Mouse (Mus musculus) midbrain, embryonic 11.5 days (tissue): Measurements from ENCODE around the gene Gm44511. TPM values are rescaled to one million over a fixed set of nuclear protein-coding genes. Genes with fewer than 3 reads are reported as not detected.

Experiments used
- ATAC-seq: fragments of 200-750 bp; cut with Nextera tagmentation; 2 replicates; pipeline ENCODE4 v1.8.0; 2017; ENCODE audit warnings: moderate TSS enrichment, moderate library complexity; ENCODE audit not compliant: low FRiP score
- DNase-seq: peaks from one replicate; pipeline ENCODE4 v3.0.0; 2015; ENCODE audit warnings: low spot score; ENCODE audit errors: missing footprints
- H3K27ac ChIP-seq: fragments of 300-500 bp; sonication (generic); 2 replicates; pipeline ENCODE4 v1.5.1; 2014; ENCODE audit warnings: low read depth, low read length
- H3K27me3 ChIP-seq: fragments of 300-500 bp; sonication (generic); 2 replicates; pipeline ENCODE4 v1.6.1; 2014; ENCODE audit warnings: mild to moderate bottlenecking, low read length, moderate library complexity, mixed read lengths; ENCODE audit not compliant: control insufficient read depth, insufficient read depth
- H3K36me3 ChIP-seq: fragments of 300-500 bp; sonication (generic); 2 replicates; pipeline ENCODE4 v1.6.1; 2014; ENCODE audit warnings: mild to moderate bottlenecking, low read length, moderate library complexity, mixed read lengths; ENCODE audit not compliant: control insufficient read depth, insufficient read depth
- H3K4me1 ChIP-seq: fragments of 300-500 bp; sonication (generic); 2 replicates; pipeline ENCODE4 v1.6.1; 2014; ENCODE audit warnings: low read length; ENCODE audit not compliant: control insufficient read depth, insufficient read depth
- H3K4me2 ChIP-seq: fragments of 300-500 bp; sonication (generic); 2 replicates; pipeline ENCODE4 v1.6.1; 2014; ENCODE audit warnings: mild to moderate bottlenecking, moderate library complexity
- H3K4me3 ChIP-seq: fragments of 300-500 bp; sonication (generic); 2 replicates; pipeline ENCODE4 v1.5.1; 2014; ENCODE audit warnings: low read depth, low read length
- H3K9ac ChIP-seq: fragments of 300-500 bp; sonication (generic); 2 replicates; pipeline ENCODE4 v1.6.1; 2014; ENCODE audit warnings: low read length
- H3K9me3 ChIP-seq: fragments of 300-500 bp; sonication (generic); 2 replicates; pipeline ENCODE4 v1.6.1; 2016; ENCODE audit warnings: low read length; ENCODE audit not compliant: control insufficient read depth
- WGBS: fragments of 180-500 bp; shearing (Covaris S2); extraction: QIAGEN DNeasy Blood & Tissue Kit; methylation state at CpG from one replicate; pipeline ENCODE4 v1.1.7; 2014; 5-methylcytosine and 5-hydroxymethylcytosine counted together
- polyA plus RNA-seq: library from polyadenylated mRNA; unstranded; fragments of >200 nt; fragmentation: Nextera tagmentation; extraction: Ambion mirVana; gene quantifications from 2 replicates; pipeline ENCODE4 v1.2.1, GENCODE M21; 2014

Gene Gm44511
- not detected in 2 replicates for polyA plus RNA-seq

GRCm38 (mm10) chr6:128826132-128826531, at the start of gene Gm44511, which contains the start of gene Klrb1b:
Gm44511 (minus strand) TSS chr6:128826315.
Klrb1b (minus strand) TSS chr6:128826331.
- no peak for ATAC-seq
- no peaks in the 10 kb centered on the region for H3K27me3 ChIP-seq
- 85% methylated on average over 6 of the region's 6 CpGs for whole genome bisulfite sequencing
- H3K4me3 ChIP-seq = no peak within 1 kb of the TSS
- H3K4me2 ChIP-seq = no peak within 1 kb of the TSS
- no peaks in the 10 kb centered on the region for H3K36me3 ChIP-seq
- no peak for DNase-seq
- no peaks in the 10 kb centered on the region for H3K9me3 ChIP-seq
- H3K27ac ChIP-seq = no peak within 1 kb of the TSS
- no peaks in the 10 kb centered on the region for H3K4me1 ChIP-seq
- H3K9ac ChIP-seq = no peak within 1 kb of the TSS

- H3K4me2 ChIP-seq = no peak overlapping the region
- no peak overlapping the region for H3K27ac ChIP-seq
- H3K27me3 ChIP-seq = no peaks in the 10 kb centered on the region
- no peaks in the 10 kb centered on the region for H3K4me1 ChIP-seq
- ATAC-seq (no peak), DNase-seq (peak; percentile 53)
- WGBS = 85% methylated on average over 1 of the region's 1 CpGs
- no peak overlapping the region for H3K9ac ChIP-seq
- H3K4me3 ChIP-seq = no peak overlapping the region
- no peaks in the 10 kb centered on the region for H3K36me3 ChIP-seq
- no peaks in the 10 kb centered on the region for H3K9me3 ChIP-seq
Observed at GRCm38 (mm10) chr6:128871910-128872610, 45.9 kb upstream of the Gm44511 start.

GRCm38 (mm10) chr6:128868861-128869260, 42.7 kb upstream of the Gm44511 start:
- no peaks in the 10 kb centered on the region for H3K9me3 ChIP-seq
- no peaks in the 10 kb centered on the region for H3K36me3 ChIP-seq
- 10% methylated on average over 3 of the region's 3 CpGs for WGBS
- no peaks in the 10 kb centered on the region for H3K4me1 ChIP-seq
- H3K4me3 ChIP-seq = no peak overlapping the region
- H3K27ac ChIP-seq = no peak overlapping the region
- H3K4me2 ChIP-seq = no peak overlapping the region
- peak; percentile 41 for DNase-seq
- H3K9ac ChIP-seq = no peak overlapping the region
- H3K27me3 ChIP-seq = no peaks in the 10 kb centered on the region
- ATAC-seq = no peak

- Histone ChIP-seq H3K27me3 (no peaks in the 10 kb centered on the region), H3K27ac (no peak overlapping the region), H3K4me2 (no peak overlapping the region), H3K4me1 (no peaks in the 10 kb centered on the region), H3K9ac (no peak overlapping the region), H3K36me3 (no peaks in the 10 kb centered on the region), H3K4me3 (no peak overlapping the region), H3K9me3 (no peaks in the 10 kb centered on the region)
- DNase-seq = peak; percentile 80
- 80% methylated on average over 2 of the region's 2 CpGs for WGBS
- no peak for ATAC-seq
Observed at GRCm38 (mm10) chr6:128857976-128858375, 31.9 kb upstream of the Gm44511 start.

GRCm38 (mm10) chr6:128856250-128856649, 30.1 kb upstream of the Gm44511 start:
- ATAC-seq (no peak), DNase-seq (peak; percentile 39)
- Histone ChIP-seq H3K4me1 (no peaks in the 10 kb centered on the region), H3K9me3 (no peaks in the 10 kb centered on the region), H3K4me2 (no peak overlapping the region), H3K36me3 (no peaks in the 10 kb centered on the region), H3K27ac (no peak overlapping the region), H3K4me3 (no peak overlapping the region), H3K27me3 (no peaks in the 10 kb centered on the region), H3K9ac (no peak overlapping the region)
- WGBS = 88% methylated on average over 5 of the region's 5 CpGs

- DNase-seq (peak; percentile 53), ATAC-seq (no peak)
- Histone ChIP-seq H3K27ac (no peak overlapping the region), H3K4me3 (no peak overlapping the region), H3K4me2 (no peak overlapping the region), H3K9me3 (no peaks in the 10 kb centered on the region), H3K4me1 (no peaks in the 10 kb centered on the region), H3K27me3 (no peaks in the 10 kb centered on the region), H3K36me3 (no peaks in the 10 kb centered on the region), H3K9ac (no peak overlapping the region)
- WGBS = 88% methylated on average over 1 of the region's 1 CpGs
Observed at GRCm38 (mm10) chr6:128855477-128855876, 29.4 kb upstream of the Gm44511 start.

- ATAC-seq = no peak
- no peak overlapping the region for H3K9ac ChIP-seq
- H3K27me3 ChIP-seq = no peaks in the 10 kb centered on the region
- no peak overlapping the region for H3K4me3 ChIP-seq
- no peak overlapping the region for H3K27ac ChIP-seq
- H3K4me1 ChIP-seq = no peaks in the 10 kb centered on the region
- DNase-seq = peak; percentile 33
- no peaks in the 10 kb centered on the region for H3K9me3 ChIP-seq
- 95% methylated on average over 3 of the region's 3 CpGs for whole genome bisulfite sequencing
- no peaks in the 10 kb centered on the region for H3K36me3 ChIP-seq
- no peak overlapping the region for H3K4me2 ChIP-seq
Observed at GRCm38 (mm10) chr6:128854895-128855294, 28.8 kb upstream of the Gm44511 start.

GRCm38 (mm10) chr6:128854024-128854820, 28.1 kb upstream of the Gm44511 start:
- Histone ChIP-seq H3K36me3 (no peaks in the 10 kb centered on the region), H3K27me3 (no peaks in the 10 kb centered on the region), H3K4me3 (no peak overlapping the region), H3K9me3 (no peaks in the 10 kb centered on the region), H3K9ac (peak overlapping the region; percentile 25; the same call in 1 of the 2 replicates), H3K4me1 (no peaks in the 10 kb centered on the region), H3K4me2 (0 out of 2 replicates have a peak overlapping the region, but pooled peaks have one; percentile 11), H3K27ac (no peak overlapping the region)
- peak; percentile 86 for ATAC-seq
- DNase-seq = peak; percentile 92
- 40% methylated on average over 12 of the region's 12 CpGs for WGBS

GRCm38 (mm10) chr6:128852766-128853165, 26.7 kb upstream of the Gm44511 start:
- H3K9ac ChIP-seq = no peak overlapping the region
- 86% methylated on average over 3 of the region's 3 CpGs for whole genome bisulfite sequencing

More at GRCm38 (mm10) chr6:128852766-128853165, 26.7 kb upstream of the Gm44511 start:
- Histone ChIP-seq H3K9me3 (no peaks in the 10 kb centered on the region), H3K4me1 (no peaks in the 10 kb centered on the region), H3K27me3 (no peaks in the 10 kb centered on the region), H3K36me3 (no peaks in the 10 kb centered on the region), H3K27ac (no peak overlapping the region), H3K4me3 (no peak overlapping the region), H3K4me2 (no peak overlapping the region)
- peak; percentile 67 for DNase-seq
- ATAC-seq = no peak
